Mouse (Mus musculus): Measurements from ENCODE around the gene Tmprss9.

- TF ChIP-seq EP300 (IDR thresholded peaks at IDR 0.05; ENCODE audit: low read depth in 1 of 2, low read length in 2 of 2), result no peak
- no peak for TF ChIP-seq CHD2 (IDR thresholded peaks at IDR 0.05; ENCODE audit: low read length)
These were observed 68.8 kb downstream of the Tmprss9 start for GRCm38 (mm10) chr10:80940320-80940987.
